Mouse (Mus musculus): ENCODE measurements around the gene Hvcn1.

GRCm38 (mm10) chr5:122200872-122201271, 5.7 kb upstream of the Hvcn1 start:
- no peak for TF ChIP-seq CTCF (IDR thresholded peaks at IDR 0.05; ENCODE audit: low read depth)
- no peak for TF ChIP-seq EP300 (IDR thresholded peaks at IDR 0.05; ENCODE audit: low read depth)
